Mouse (Mus musculus): ENCODE measurements around the gene 1700123O20Rik.

Gene 1700123O20Rik

GRCm38 (mm10) chr14:54678657-54679304 lies 7.2 kb upstream of the 1700123O20Rik start:
- no peak for DNase-seq (ENCODE audit: low spot score)

GRCm38 (mm10) chr14:54682396-54682795 lies 3.6 kb upstream of the 1700123O20Rik start:
- no peak for DNase-seq (ENCODE audit: low spot score)

DNA sequence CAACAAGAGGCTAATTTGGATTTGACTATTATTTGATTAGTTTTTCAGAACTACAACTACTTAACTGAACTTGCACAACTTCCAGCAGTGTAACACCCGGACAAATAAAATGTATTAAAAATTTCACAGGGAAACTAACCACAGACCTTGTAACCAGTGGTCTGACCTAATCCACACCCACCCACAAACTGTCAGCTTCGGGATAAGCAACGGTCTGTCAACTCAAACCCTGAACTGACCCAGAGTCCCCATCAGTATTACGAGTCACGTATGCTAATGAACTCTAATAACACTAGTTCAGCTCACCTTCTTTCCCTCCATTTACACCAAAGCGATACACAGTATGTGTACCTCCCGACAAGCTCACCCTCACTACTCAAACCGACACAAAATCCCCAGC lies 545 bp upstream of the 1700123O20Rik start:
- peak; percentile 14 for DNase-seq (ENCODE audit: low spot score)

DNA sequence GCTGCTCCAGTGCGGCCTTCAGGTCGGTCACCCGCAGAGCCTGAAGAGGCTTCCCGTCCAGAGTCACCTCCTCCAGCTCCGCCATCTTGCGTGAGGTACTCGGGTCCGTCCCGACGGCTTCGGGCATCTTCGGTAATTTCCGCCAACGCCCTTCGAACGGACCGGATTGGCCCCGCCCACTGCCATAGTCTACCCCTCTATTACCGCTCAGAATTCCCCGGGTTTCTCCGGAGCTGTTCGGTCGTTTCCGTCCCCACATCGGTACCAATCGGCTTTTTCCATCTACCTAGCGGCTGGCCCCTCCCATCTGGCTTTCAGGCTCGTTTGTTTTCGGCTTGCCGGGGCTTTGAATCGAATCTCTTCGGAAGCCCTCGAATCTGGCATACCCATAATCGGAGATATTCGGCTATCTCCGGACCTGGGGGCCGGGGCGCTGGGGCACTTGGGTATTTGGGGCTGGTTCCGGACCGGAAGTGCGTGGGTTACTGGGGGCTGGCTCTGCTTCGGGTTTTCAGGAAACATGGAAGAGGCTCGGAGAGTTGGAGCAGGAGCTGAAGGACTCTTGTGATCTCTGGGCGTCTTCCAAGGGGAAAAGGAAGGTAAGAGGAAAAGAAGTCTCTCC lies 617 bp downstream of the 1700123O20Rik start, which contains the start of gene Acin1:
TSS of gene Acin1 (minus strand) at position 410 of the 622 bp plus-strand sequence.
- DNase-seq (ENCODE audit: low spot score): peak; percentile 99

DNA sequence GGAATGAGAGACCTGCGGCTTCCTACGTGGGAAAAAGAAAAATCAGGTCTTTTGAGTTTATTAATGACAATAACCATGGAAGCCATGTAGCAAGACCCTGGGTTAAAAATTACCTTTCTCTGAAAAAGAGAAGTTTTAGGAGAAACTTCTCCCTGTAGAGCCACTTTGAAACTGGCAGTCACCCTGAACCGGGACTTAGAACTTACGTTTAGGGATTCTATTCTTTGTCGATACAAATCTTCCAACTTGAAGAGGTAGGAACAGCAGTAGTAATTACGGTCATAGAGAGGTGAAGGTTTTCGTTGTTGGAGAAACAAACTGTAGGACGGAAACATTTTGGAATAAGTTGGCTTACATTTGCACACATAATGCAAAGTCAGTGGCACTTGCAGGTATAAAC lies 1.2 kb downstream of the 1700123O20Rik start:
- DNase-seq (ENCODE audit: low spot score): peak; percentile 20

DNA sequence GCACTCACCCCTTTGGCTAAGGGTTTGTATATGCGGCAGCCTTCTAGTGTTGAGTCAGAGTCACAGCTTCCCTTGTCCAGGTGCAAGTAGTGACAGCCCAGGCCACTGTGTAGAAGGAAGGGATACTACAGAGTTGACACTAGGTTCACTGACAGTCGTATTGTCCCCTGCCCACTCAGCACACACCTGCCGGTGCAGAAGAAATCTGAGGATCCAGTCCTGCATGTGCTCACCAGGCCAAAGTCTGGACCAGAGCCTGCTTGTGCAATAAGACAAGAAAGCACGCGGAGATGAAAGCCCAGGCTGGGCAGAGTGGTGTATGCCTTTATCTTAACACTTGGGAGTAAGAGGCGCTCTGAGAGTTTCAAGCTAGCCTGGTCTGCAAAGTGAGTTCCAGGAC lies 9.0 kb downstream of the 1700123O20Rik start:
- DNase-seq (ENCODE audit: low spot score): no peak

GRCm38 (mm10) chr14:54696752-54697151 lies 10.7 kb downstream of the 1700123O20Rik start:
- peak; percentile 55 for DNase-seq (ENCODE audit: low spot score)

DNA sequence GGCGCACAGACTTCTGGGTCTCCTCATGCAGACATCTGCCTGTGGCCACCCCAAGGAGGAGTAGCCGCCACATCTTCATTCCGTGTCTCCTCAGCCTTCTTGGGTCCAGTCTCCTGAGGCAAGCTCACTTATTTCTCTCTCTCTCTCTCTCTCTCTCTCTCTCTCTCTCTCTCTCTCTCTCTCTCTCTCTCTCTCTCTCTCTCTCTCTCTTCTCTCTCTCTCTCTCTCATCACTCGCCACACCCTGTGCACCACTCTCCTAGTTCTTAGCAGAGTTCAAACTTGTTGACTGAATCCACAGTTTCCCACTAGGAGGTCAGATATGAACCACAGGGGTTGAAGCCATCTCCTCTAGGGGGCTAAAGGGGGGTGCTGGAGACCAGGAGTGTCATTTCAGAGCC lies 12.7 kb downstream of the 1700123O20Rik start, which contains the start of gene Gm29776:
TSS of gene Gm29776 (minus strand) at position 101 of the 400 bp plus-strand sequence.
- no peak for DNase-seq (ENCODE audit: low spot score)

GRCm38 (mm10) chr14:54699586-54699985 lies 13.6 kb downstream of the 1700123O20Rik start:
- no peak for DNase-seq (ENCODE audit: low spot score)

- DNase-seq (ENCODE audit: low spot score): peak; percentile 80
These were observed 15.3 kb downstream of the 1700123O20Rik start for GRCm38 (mm10) chr14:54701298-54701697.

- no peak for DNase-seq (ENCODE audit: low spot score)
These were observed 17.2 kb downstream of the 1700123O20Rik start for GRCm38 (mm10) chr14:54703207-54703606.

DNA sequence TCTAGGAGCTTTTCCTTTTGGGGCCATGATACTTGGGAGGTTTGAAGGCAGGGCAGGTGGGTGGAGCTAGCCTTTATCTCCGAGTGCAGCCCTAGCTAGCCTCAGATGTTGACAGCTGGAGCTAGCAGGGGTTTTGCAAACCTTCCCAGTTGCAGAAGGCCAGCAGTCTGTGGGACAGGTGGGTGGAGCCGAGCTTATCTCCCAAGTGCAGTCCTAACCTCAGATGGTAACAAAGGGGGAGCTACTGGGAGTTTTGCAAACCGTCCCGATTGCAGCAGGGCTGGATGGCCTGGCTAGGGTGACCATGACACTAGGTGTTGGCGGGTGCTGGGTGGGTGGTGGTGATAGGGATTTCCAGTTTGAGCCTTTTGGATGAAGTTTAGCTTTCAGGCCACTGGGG lies 19.8 kb downstream of the 1700123O20Rik start:
- DNase-seq (ENCODE audit: low spot score): no peak

GRCm38 (mm10) chr14:54706589-54707320 lies 20.7 kb downstream of the 1700123O20Rik start:
- DNase-seq (ENCODE audit: low spot score): no peak

DNA sequence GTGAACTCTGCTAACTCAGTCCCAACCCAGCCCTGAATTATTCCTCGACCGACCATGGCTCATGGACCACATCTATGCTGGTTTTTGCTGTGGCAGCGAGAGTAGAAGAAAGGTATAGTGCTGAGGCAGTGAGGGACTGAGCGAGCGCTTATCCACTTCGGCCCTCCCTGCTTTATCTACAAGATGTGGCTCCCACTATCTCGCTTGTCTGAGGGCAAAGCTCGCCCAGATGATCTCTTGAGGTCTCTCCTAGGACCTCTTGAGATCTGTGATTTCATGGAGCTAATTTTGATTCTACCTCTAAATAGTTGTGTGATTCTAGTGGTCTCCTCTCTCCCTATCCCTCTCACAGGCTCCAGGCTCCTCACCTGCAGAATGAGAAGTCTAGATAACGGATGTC lies 23.0 kb downstream of the 1700123O20Rik start:
- no peak for DNase-seq (ENCODE audit: low spot score)

- no peak for DNase-seq (ENCODE audit: low spot score)
These were observed 26.1 kb downstream of the 1700123O20Rik start, which contains the start of gene Cebpe for GRCm38 (mm10) chr14:54712074-54712473. Gene Cebpe (minus strand): TSS chr14:54712174.

GRCm38 (mm10) chr14:54712861-54713260 lies 26.8 kb downstream of the 1700123O20Rik start:
- DNase-seq (ENCODE audit: low spot score): no peak

DNA sequence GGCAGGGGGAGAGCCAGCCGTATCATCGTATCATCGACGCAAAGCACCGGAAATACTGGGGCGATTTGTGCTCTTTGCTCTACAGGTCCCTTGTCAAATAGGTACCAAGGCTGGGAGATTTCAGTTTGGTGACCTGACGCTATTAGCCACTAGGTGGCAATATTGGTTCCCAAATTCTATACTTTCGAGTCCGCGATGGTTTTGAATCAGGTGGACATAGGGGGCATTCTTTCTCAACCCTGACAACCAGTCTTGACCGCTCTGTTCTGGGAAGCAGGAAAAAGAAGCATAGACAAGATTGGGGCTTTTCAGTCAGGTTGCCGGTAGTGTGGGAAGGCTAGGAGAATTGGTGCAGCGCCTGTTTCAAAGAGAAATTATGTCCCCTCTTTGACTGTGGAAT lies 28.1 kb downstream of the 1700123O20Rik start:
- peak; percentile 92 for DNase-seq (ENCODE audit: low spot score)

- DNase-seq (ENCODE audit: low spot score): peak; percentile 54
These were observed 28.6 kb downstream of the 1700123O20Rik start for GRCm38 (mm10) chr14:54714617-54715081.

DNA sequence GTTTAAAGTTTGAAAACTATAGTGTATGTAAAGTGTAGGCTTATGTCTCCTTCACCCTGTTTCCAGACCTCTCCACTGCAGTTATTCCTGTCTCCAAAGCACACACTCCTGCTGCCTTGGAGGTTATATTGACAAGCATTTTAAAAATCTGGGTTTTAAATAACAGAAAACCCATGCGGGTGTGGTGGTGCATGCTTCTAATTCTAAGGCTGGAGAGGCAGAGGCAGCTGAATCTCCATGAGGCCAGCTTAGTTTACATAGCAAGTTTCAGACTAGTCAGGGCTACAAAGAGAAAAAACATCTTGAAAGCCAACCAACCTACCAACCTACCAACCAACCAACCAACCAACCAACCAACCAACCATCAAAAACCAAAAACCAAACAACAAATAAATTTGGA lies 29.4 kb downstream of the 1700123O20Rik start:
- DNase-seq (ENCODE audit: low spot score): no peak

- no peak for DNase-seq (ENCODE audit: low spot score)
These were observed 34.0 kb downstream of the 1700123O20Rik start for GRCm38 (mm10) chr14:54720041-54720440.

GRCm38 (mm10) chr14:54720654-54721350 lies 34.8 kb downstream of the 1700123O20Rik start:
- DNase-seq (ENCODE audit: low spot score): no peak

DNA sequence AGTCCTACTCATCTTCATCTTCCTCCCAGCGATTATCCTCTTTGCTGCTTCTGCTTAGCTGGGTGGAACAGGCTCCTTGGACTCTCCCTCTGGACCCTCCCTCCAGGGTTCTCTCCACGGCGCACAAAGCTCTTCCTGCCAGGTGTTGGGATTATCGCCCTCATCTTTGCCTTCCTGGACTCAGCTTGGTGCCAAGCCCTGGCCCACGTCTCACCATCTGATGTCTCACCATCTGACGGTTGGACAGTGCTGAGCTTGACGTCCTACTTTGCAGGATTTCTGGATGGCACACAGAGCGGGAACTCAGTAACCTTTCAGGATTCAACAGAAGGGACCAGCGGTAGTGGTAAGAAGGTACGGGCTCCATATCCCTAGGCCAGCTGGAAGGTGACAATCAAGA lies 35.7 kb downstream of the 1700123O20Rik start:
- DNase-seq (ENCODE audit: low spot score): no peak
